Mouse (Mus musculus): ENCODE data around the gene Tnr.

The Tnr gene

DNA sequence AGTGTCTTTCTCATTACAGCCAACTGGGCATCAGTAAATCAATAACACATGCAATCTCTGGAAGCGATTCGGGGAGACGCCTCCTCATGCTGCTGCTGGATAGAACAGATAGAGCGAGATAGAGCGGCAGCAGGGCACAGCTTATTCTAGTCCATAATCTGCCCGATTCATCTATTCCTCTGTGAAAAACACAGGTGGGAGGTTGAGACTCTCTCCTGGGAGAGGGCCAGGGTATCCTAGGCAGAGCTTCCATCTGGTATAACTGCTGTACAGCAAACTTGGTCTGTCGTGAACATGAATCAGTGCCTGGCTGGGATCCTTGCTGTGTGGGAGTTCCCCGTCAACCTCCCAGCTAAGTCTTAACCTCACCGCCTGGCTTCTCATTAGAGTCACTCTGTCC lies 193.4 kb downstream of the Tnr start:
- no peak for DNase-seq (ENCODE audit: extremely low spot score)

DNA sequence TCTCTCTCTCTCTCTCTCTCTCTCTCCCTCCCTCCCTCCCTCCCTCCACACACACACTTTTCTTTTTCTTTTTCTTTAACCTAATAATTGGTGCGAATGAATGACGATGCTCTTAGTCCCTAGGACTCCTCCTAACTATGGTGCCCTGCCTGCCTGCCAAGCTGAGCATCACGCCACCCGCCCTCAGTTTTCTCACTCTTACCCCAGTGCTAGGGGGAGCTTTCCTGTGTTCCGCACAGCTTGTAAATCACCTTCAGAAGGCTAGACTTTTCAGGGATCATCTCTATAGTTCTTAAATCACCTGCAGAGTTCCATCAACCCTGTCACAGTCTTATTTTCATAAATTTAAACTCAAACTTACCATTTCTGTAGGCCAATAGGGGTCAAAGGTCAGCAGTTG lies 200.2 kb downstream of the Tnr start:
- DNase-seq (ENCODE audit: extremely low spot score), result no peak

GRCm38 (mm10) chr1:159729270-159729669 lies 205.7 kb downstream of the Tnr start:
- no peak for DNase-seq (ENCODE audit: extremely low spot score)

GRCm38 (mm10) chr1:159730826-159731225 lies 207.3 kb downstream of the Tnr start:
- DNase-seq (ENCODE audit: extremely low spot score), result no peak

DNA sequence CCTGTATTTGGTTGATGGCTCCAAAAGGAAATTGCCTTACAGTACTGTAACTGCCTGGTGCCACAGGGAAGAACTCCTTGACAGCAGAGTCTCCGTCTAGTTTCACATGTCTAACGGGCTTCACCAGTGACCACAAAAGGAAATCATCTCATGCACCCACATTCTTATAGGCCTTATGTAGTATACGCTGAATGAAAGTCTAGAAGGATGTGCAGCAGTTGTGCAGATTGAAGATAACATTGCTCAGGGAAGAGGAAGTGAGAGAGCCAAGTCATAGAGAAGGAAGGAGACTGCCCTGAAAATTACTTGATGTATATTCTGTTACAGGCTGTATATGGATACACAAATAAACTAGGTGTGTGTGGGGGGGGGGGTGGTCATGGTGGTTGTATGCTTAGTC lies 211.5 kb downstream of the Tnr start:
- DNase-seq (ENCODE audit: extremely low spot score), result no peak

DNA sequence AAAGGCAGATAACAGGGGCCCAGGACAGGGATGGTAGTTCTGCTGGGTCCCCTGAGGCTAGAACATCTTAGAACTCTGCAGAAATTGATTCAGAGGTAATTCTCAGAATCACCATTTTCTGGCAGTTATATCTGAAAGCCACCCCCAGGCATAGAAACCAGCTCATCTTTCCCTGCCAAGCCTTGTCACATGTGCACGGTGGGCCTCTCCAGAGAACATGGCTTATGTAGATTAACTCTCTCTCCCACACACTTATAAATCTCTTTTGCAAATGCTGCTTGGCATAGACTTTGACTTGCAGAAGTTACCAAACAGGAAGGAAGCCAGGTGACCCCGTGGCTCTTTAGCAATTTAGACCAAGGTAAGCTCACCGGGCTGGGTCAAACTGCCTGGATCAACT lies 215.9 kb downstream of the Tnr start:
- no peak for DNase-seq (ENCODE audit: extremely low spot score)

GRCm38 (mm10) chr1:159741237-159742002 lies 217.9 kb downstream of the Tnr start:
- no peak for DNase-seq (ENCODE audit: extremely low spot score)

- no peak for DNase-seq (ENCODE audit: extremely low spot score)
Observed at GRCm38 (mm10) chr1:159742003-159742274, 218.4 kb downstream of the Tnr start.

- no peak for DNase-seq (ENCODE audit: extremely low spot score)
Observed at GRCm38 (mm10) chr1:159743744-159744253, 220.2 kb downstream of the Tnr start.

- DNase-seq (ENCODE audit: extremely low spot score), result no peak
Observed at GRCm38 (mm10) chr1:159745311-159745710, 221.7 kb downstream of the Tnr start.

GRCm38 (mm10) chr1:159747969-159748368 lies 224.4 kb downstream of the Tnr start:
- no peak for DNase-seq (ENCODE audit: extremely low spot score)

DNA sequence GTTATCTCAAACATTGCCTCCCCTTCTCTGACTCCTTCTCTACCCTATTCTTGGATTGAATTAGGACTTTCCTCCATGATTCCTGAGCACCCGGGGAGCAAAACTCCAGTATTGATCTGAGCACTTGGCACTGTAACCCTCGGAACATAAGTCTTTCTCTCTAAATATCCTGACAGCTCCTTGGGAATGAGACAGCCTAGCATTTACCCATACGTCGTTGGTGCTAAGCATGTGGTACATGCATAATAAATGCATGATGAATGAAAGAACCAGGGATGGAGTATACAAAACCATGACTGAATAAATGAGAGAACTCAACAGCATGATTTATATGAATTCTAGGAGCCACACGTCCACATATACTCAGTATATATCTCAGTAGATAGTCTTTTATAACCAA lies 226.8 kb downstream of the Tnr start:
- no peak for DNase-seq (ENCODE audit: extremely low spot score)

GRCm38 (mm10) chr1:159750876-159751275 lies 227.3 kb downstream of the Tnr start:
- DNase-seq (ENCODE audit: extremely low spot score), result peak; percentile 5

- DNase-seq (ENCODE audit: extremely low spot score), result no peak
Observed at GRCm38 (mm10) chr1:159760970-159761369, 237.4 kb downstream of the Tnr start.

GRCm38 (mm10) chr1:159763901-159764300 lies 240.3 kb downstream of the Tnr start:
- no peak for DNase-seq (ENCODE audit: extremely low spot score)

GRCm38 (mm10) chr1:159764897-159765296 lies 241.3 kb downstream of the Tnr start:
- no peak for DNase-seq (ENCODE audit: extremely low spot score)

DNA sequence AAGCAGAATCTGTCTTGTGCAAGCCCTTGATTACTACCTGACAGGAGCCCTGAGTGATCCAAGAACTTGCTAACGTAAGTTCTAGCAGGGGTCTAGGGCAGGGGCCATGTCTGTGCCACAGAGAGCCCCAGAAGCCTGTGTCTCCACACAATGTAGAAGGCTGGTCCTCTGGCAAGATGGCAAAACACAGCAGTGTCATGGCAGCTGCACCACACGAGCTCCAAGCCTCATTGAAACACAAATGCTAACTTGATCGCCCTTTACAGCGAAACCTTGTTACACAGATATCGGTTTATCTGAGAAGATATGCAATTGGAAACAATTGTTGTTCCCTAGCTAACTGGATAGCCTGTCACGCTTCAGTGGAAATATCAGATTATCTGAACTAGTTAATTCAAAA lies 246.4 kb downstream of the Tnr start:
- no peak for DNase-seq (ENCODE audit: extremely low spot score)

GRCm38 (mm10) chr1:159773671-159774070 lies 250.1 kb downstream of the Tnr start:
- DNase-seq (ENCODE audit: extremely low spot score), result no peak

GRCm38 (mm10) chr1:159775168-159775567 lies 251.6 kb downstream of the Tnr start:
- peak; percentile 9 for DNase-seq (ENCODE audit: extremely low spot score)

GRCm38 (mm10) chr1:159777107-159777506 lies 253.5 kb downstream of the Tnr start:
- DNase-seq (ENCODE audit: extremely low spot score), result no peak

DNA sequence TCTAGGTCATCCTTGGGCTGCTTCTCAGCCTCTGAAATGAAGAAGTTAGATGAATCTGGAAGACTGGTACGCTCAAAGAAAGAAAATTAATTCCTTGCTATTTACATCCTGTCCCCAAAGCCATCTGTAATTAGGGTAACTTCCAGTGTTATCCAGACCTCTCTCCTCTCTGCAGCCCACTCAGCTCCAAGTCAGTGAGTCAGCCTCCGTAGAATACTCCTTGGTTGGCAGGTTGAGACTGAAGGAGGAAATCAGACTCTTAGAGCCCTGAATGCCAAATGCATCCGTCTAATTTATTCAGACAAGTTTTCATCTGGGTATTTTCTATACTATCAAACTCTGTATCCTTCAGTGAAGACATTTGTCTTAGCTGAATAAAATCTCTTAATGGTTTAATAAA lies 255.9 kb downstream of the Tnr start:
- DNase-seq (ENCODE audit: extremely low spot score), result no peak

- DNase-seq (ENCODE audit: extremely low spot score), result peak; percentile 19
Observed at GRCm38 (mm10) chr1:159783842-159784241, 260.3 kb downstream of the Tnr start.

GRCm38 (mm10) chr1:159788312-159788711 lies 264.7 kb downstream of the Tnr start:
- DNase-seq (ENCODE audit: extremely low spot score), result no peak

DNA sequence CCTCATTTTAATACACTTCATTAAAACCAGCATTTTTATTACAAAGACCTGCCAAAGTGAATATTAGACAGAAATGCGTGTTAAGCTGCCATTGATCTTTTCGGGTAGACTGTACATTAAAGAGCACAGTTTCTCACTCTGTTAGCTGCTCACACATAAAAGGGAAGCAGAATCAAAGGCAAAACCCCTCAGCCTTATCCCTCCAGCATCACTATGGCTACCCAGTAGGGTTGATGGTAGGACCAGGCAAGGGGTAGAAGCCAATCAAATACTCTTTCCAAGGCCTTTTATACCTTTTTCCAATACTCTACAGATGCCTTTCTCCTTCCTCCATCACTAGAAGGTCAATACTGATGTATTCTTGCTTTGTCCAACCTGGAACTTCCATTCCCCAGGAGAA lies 269.0 kb downstream of the Tnr start:
- no peak for DNase-seq (ENCODE audit: extremely low spot score)
